Mouse (Mus musculus) embryo, embryonic 9.5 days (tissue): ENCODE measurements around the gene Foxd3.
"Not testable (repeated sequence)": the region's sequence is repeated elsewhere in the genome, so short reads cannot be mapped to it uniquely, and the experiment has no call there.

Experiments used
- DNase-seq: peaks from one replicate; pipeline ENCODE4 v3.0.0-alpha.2; 2017; ENCODE audit errors: extremely low spot score

Gene Foxd3

GRCm38 (mm10) chr4:99655937-99656604 lies at the start of gene Foxd3:
Gene Foxd3, plus strand, starts transcription at chr4:99656299.
- DNase-seq: peak; percentile 59

- DNase-seq: no peak
Measured at GRCm38 (mm10) chr4:99612156-99612555, 43.9 kb upstream of the Foxd3 start.

DNA sequence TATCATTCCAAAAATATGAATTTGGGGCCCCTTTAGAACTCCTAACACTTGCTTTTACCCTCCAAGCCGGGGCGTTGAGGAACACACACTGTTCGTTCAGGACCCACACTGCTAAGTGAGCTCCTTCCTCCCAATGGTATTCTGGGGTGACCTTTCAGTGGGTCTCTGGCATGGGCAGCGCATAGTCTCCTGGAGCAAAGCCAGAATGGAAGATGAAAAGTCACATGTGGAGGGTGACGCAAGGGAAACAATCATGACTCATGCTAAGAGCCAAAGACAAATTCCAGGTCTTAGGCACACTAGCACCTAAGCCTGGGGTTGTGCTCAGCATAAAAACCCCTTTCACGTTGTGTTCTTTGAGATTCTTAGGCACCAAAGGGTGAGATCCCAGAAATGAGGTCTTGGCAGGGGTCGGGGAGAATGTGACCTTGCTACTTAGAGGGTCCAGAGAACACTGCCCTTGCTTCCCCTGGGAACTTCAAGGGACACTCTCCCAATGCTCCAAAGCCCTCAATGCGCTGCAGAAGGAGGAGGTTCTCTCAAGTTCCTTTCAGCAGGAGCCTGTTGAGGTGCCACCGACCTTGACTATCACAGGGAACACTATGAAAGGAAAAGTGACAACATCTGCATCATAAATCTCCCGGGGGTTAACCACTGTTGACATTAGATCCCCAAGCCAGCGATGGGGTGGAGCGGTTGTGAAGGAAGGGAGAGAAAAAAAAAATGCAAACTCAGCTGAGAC lies 43.3 kb upstream of the Foxd3 start:
- no peak for DNase-seq

DNA sequence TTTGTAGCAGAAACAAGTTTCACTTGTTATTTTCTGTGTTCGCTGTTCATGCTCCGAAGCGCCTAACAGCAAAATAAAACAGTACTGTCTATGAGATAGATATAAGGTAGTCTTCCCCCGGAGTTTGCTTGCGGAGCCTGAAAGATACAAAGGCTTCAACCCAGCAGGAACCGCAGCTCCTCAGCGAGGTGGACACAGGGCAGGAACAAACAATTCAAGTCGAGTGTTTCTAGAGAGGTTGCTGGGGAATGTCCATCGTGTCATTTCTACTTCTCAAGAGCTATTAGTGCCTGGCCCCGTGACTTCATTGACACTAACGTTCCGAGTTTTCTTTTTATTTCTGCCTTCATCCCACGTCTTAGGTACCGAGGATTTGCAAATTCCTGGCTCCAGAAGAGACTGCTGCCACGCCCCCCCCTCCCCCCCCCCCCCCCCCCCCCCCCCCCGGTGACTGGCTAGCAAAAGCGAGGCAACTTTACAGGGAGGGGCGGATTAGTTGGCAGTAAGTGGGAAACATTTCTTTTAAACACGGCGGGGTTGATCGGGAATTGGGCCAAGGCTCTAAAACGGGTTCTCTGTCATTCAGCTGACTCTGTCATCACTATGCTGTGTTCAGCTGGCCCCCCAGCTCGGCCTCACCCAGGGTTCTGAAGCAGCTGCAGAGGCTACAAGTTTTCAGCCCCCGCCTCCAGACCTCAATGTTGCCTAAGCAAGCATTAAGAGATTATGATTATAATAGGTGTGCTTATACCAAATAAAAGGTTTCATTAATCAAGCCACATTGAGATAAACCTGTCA lies 29.9 kb upstream of the Foxd3 start:
- peak; percentile 12 for DNase-seq

DNA sequence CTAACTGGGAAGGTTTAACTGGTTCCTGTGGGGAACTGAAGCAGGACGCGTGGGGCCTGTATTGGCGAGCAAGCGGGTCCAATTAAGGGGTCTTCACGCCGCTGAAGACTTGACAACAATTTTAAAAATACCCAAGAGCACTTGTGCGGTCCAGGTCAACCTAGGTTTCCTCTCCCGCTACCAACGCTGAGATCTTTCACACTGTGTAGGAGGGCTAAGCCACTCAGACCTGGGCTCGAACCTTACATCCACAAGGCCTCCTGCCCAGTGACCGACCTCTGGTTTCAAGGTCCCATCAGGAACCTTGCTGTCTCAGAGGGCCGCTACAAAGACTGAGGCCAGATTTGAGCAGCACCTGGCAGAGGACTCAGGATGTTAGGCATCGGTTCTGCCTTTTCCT lies 29.0 kb upstream of the Foxd3 start:
- DNase-seq: no peak

- DNase-seq: no peak
Measured at GRCm38 (mm10) chr4:99636038-99636437, 20.1 kb upstream of the Foxd3 start.

DNA sequence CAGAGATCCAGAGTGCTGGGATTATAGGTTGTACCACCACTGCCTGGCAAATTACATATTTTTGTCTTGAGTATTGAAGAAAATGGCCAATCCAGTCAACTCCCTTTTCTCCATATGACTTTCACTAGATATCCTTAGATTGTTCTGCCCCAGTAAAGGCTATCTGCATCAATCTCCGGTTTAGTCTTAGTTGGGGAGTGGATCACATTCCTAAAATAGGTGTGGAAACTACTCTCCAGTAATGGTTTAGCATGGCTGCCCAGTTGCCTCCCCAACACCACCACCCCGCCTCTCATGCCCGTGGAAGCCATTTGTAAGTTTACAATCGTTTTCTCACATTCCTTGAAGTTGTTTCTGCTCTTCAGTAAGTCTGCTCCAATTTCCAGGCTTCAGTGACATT lies 19.4 kb upstream of the Foxd3 start:
- DNase-seq: no peak

DNA sequence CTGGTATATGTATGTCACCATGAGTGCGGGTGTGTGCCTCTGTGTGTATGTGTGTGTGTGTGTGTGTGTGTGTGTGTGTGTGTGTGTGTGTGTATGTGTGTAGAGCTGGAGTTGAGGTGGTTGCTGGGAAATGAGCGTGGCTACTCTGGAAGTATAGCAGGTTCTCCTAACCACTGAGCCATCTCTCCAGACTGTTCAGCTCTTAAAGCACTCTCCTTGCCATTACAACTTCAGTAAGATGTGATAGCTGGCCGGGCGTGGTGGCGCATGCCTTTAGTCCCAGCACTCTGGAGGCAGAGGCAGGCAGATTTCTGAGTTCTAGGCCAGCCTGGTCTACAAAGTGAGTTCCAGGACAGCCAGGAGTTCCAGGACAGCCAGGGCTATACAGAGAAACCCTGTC lies 15.5 kb upstream of the Foxd3 start:
- not testable (repeated sequence) for DNase-seq

DNA sequence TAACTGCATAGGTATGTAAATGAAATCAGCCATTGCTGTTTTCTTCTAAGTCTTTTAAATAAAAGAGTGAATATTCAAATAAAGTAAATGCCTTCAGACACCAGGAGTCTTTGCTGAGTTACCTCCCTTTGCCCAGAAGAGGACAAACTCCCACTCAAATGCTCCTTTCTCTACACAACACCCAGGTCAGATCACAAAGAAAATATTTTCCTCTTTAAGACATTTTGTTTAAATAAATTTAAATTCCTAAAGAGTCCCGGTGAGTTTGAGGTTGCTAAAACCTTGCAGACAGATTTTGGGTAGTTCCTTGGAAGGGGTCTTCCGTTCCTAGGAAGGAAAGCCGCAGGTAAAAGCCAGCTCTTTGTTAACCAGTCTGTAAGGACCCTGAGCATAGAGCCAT lies 14.2 kb upstream of the Foxd3 start:
- no peak for DNase-seq

DNA sequence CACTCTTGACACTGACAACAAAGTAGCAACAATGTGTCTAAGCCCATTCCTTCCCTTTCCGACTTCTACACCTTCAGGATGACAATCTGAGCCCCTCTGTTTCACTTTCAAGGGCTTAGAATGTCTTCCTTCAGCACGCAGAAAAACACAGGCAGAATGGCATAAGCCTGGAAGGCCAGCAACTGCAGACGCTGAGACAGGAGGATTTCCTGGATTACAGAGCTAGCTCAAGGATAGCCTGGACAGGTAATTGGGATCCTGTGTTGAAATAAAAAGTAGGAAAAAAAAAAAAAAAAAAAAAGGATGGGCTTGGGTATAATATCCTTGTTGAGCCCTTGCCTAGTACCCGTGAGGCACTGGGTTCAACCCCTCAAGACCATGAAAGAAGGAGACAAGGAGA lies 10.5 kb upstream of the Foxd3 start:
- no peak for DNase-seq

- peak; percentile 38 for DNase-seq
Measured at GRCm38 (mm10) chr4:99650088-99650944, 5.8 kb upstream of the Foxd3 start.

- DNase-seq: peak; percentile 56
Measured at GRCm38 (mm10) chr4:99650945-99651690, 5.0 kb upstream of the Foxd3 start.

GRCm38 (mm10) chr4:99651823-99652450 lies 4.2 kb upstream of the Foxd3 start:
- peak; percentile 37 for DNase-seq

- no peak for DNase-seq
Measured at GRCm38 (mm10) chr4:99652576-99653210, 3.4 kb upstream of the Foxd3 start.

DNA sequence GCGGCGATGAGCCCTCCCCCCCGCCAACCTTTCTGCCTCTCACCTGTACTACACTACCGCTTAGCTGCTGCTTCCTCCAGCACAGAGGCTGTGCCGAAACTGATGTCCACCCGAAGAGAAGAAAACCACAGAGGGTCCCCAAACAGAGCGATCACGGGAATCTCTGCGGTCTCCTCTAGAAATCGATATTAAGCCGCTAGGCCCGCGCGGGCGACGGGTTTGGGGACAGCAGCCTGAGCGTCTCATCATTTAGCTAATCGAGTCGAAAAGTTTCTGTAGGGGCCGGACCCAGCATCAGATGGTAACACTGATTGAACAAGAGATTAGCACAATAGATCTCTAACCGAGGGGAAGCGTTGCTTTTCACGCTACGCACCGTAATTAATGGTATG lies 2.9 kb upstream of the Foxd3 start:
- DNase-seq: peak; percentile 64

DNA sequence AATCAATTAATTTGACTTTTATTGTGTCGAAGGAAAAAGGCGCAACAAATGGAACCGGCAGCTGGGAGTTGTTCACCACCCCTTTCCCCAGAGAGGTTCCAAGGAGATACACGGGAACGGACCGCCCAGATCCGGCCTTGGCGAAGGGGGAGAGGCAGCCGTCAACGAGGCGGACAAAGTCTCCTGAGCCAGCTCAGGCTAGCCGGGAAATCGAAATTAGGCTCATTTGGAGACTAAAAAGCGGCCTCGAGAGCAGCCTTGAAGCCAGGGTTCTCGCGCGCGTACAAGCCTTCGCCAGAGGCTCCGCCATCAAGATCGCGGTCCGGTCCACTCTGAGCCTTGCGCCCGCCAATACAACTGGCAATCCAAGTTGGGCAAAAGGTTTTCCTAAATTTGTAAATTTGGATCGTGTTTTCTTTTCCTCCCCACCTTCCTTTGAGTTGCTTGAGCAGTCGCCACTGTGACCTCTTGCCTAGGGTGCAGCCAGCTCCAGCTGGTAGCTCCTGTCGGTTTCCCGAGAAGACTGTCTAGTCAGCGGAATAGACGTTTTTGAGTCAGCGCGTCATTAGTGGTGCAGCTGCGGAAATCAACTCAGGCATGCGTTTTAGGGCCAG lies 2.4 kb upstream of the Foxd3 start:
- no peak for DNase-seq

DNA sequence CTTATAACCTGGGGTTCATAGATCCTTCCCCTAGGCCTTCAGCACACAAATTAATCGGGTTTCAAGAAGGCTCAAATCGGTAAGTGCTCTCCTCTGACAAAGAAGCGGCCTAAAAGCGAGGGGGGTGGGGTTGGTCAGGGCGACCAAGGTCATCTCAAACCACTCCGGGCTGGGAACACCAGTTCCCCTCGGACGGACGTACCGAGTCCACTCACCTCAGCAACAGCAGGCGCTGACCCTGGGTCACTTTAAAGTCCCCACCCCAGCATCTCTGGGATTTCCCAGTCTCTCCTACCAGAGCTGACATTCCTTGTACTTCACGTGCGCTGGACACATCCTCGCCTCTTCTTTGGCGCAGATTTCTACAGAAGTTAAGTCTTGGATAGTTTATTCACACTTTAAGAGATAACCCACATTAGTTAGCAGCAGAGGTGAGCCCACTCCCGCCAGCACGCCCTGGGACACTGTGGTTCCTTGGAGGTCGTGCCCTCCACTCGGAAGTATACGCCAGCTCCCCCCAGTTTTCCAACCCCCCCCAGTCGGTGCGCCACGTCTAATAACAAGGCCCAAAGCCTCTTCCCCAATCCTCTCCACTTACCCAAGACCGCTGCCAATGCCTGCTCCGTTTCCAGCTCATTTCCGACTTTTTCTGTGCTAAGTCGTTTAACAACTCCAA lies 1.3 kb upstream of the Foxd3 start:
- DNase-seq: peak; percentile 37

DNA sequence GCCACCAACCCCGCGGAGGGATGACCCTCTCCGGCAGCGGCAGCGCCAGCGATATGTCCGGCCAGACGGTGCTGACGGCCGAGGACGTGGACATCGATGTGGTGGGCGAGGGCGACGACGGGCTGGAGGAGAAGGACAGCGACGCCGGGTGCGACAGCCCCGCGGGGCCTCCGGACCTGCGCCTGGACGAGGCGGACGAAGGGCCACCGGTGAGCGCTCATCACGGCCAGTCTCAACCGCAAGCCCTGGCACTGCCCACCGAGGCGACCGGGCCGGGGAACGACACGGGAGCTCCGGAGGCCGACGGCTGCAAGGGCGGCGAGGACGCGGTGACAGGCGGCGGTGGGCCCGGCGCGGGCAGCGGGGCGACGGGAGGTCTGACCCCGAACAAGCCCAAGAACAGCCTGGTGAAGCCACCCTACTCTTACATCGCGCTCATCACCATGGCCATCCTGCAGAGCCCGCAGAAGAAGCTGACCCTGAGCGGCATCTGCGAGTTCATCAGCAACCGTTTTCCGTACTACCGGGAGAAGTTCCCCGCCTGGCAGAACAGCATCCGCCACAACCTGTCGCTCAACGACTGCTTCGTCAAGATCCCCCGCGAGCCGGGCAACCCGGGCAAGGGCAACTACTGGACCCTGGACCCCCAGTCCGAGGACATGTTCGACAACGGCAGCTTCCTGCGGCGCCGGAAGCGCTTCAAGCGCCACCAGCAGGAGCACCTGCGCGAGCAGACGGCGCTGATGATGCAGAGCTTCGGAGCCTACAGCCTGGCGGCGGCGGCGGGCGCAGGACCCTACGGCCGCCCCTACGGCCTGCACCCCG lies 718 bp downstream of the Foxd3 start:
- DNase-seq: peak; percentile 53
